Mouse (Mus musculus) adrenal gland, postnatal 36 days (tissue): Measurements from ENCODE around the gene Npas2. TPM values are rescaled to one million over a fixed set of nuclear protein-coding genes. Genes with fewer than 3 reads are reported as not detected.
A peak's percentile ranks its signal among the peaks of the same experiment; 100 is the strongest.

Experiments used
- DNase-seq, 2 experiments: peaks; one replicate each; pipeline ENCODE4 v3.0.0; 2021; ENCODE audit warnings: mixed read lengths in 1 of 2
- total RNA-seq, 2 experiments: library from RNA; stranded (reverse); gene quantifications; 2 replicates each; pipeline ENCODE4 v1.2.3; 2021

Gene Npas2
- total RNA-seq, 2 experiments from 2014 or later: 1.2 to 5.0 TPM

GRCm38 (mm10) chr1:39335561-39336196 lies 142.1 kb downstream of the Npas2 start:
- DNase-seq: no peak

GRCm38 (mm10) chr1:39336788-39337187 lies 143.3 kb downstream of the Npas2 start:
- no peak for DNase-seq

- no peak for DNase-seq
Observed at GRCm38 (mm10) chr1:39338831-39339230, 145.3 kb downstream of the Npas2 start.

GRCm38 (mm10) chr1:39339455-39339854 lies 145.9 kb downstream of the Npas2 start:
- DNase-seq: no peak

DNA sequence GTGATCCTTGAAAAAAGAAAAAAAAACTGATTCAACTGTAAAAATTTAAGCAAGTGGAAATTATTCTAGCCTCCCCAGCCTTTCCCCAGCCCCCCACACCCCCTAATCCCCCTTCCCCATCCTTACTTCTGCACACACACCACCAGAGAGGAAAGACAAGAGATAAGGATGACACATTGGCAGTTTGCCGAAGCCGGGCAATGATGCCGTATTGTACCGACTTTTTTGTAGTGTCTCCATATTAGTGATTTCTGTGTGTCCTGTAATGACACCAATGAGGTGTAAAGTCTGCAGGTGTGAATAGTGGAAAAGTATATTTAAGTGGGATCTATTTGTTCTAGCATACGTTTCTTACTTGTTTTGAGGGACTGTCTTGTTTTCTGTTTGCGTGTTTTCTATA lies 146.6 kb downstream of the Npas2 start:
- peak in 1 of 2 experiments; percentile 34 for DNase-seq

DNA sequence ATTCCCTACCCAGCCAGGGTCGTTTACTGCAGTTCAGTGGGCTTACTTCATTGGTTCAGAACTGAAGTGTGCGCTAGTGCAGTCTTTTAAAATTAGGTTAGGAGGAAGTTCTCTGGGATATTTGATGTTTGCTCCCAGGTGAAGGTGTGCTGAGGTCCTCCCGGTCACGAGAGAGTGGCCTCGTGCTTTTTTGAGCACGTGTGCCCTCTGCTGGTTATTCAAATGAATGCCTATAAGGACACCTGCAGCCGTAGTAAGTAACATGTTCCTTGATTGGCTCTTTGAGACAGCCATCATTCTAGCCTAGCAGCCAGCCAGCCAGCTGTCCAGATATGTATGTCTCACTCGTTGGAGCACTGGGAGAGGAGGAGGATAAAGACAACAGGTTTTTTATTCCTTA lies 147.1 kb downstream of the Npas2 start:
- DNase-seq: peak; percentile 49 to 59

DNA sequence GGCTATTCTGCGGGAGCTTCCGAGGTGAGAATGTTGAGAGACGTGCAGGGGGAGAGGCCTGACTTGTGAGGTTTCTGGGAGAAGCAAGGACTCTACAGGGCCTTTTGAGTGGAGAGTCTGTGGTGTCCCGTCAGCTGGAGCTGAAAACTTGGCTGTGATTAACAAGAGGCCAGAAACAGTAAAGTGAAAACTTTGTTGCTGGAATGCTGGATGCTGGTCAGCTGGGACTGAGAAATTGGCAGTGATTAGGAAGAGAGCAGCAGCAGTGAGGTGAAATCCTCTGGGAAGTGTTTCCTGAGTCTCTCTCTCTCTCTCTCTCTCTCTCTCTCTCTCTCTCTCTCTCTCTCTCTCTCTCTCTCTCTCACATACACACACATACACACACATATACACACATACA lies 148.3 kb downstream of the Npas2 start:
- DNase-seq: no peak

DNA sequence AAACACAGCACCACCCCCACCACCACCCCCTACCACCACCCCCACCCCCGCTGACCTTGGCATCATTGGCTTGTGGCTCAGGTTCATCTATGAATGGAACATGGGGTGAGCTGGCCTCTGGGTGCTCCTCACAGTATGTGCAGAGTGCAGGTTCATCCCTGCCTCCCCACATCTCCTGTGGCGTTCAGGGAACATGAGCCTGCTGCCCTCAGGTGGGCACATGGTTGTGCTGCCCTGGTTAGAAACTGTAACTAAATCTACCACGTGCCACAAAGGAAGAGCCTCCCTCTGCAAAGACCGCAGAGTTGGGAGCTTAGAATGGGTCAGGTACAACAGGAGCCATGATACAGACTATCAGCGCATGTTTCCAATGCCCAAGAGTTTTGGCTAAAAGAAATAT lies 149.7 kb downstream of the Npas2 start:
- DNase-seq: no peak

DNA sequence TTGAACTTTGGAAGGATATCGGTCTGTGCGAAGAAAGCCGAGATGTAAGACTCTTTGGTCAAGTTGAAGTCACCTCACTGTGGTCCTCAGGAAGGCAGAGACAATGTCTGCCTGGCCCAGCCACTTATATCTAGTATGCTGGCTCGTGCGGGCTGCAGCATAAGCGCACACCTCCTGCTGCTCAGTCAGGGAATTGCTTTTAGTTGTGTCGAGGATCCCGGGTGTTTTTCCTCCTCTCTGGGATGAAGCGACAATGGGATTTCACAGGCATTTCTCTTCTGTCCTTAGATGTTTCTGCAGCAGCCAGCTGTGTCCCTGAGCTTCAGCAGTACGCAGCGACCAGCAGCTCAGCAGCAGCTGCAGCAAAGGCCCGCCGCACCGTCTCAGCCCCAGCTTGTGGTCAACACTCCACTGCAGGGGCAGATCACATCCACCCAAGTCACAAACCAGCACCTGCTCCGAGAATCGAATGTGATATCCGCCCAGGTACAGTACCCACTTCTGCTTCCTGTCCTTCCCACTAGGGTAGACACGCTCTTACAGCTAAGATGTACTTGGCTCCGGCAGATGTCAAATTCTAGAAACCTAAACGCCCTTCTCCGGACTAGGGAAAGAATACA lies 151.6 kb downstream of the Npas2 start:
- DNase-seq: no peak

DNA sequence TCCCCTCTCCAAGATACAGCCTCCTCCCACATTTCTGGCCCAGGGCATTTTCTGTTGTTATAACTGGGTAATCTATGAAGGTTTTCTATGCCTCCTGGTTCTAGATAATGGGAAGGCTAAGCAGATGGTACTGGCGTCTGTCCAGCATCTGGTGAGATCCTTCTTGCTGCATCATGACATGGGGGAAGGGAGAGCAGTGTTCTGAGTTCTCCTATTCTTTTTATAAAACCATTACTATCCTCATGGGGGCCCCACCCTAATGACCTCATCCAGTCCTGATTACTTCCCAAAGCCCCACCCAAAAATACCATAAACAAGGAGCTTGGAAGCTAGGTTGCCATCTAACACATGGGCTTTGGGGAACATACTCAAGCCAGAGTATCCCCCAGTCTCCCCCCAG lies 155.5 kb downstream of the Npas2 start:
- no peak for DNase-seq

GRCm38 (mm10) chr1:39349427-39349826 lies 155.9 kb downstream of the Npas2 start:
- no peak for DNase-seq

- DNase-seq: no peak
Observed at GRCm38 (mm10) chr1:39361754-39362514, 168.4 kb downstream of the Npas2 start.

GRCm38 (mm10) chr1:39362515-39362893 lies 169.0 kb downstream of the Npas2 start:
- DNase-seq: no peak

GRCm38 (mm10) chr1:39365562-39365961 lies 172.0 kb downstream of the Npas2 start:
- DNase-seq: no peak

- peak in 1 of 2 experiments; percentile 27 for DNase-seq
Observed at GRCm38 (mm10) chr1:39367045-39367444, 173.5 kb downstream of the Npas2 start.

DNA sequence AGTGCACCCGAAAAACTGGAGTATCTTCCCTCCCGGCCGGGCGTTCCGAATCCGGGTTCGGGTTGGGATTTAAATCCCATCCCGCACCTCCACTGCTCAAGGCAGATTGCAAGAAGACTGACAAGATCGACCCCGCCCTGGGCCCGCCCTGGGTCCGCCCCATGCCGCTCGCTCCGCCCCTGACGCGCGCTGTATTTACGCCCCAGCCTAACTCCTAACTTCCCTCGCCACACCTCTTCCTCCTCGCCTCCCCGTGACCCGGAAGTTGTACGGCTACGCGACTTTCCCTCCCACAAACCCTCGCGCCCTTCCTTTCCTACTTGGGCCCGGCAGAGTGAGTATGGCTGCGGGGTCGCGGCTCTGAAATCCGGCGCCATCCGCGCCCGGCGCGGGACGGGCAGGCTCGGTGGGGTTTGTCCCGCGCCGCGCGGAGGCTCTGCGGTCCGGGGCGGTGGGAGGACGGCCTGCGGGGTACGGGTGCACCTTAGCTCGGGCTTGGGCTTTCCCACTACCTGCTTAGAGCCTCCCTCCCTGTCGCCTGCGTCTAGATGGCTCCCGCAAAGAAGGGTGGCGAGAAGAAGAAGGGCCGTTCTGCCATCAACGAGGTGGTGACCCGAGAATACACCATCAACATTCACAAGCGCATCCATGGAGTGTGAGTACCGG lies 174.2 kb downstream of the Npas2 start, which contains the start of gene Rpl31:
Rpl31 (plus strand) TSS at position 242 of the 666 bp plus-strand sequence.
- DNase-seq: peak; percentile 99

DNA sequence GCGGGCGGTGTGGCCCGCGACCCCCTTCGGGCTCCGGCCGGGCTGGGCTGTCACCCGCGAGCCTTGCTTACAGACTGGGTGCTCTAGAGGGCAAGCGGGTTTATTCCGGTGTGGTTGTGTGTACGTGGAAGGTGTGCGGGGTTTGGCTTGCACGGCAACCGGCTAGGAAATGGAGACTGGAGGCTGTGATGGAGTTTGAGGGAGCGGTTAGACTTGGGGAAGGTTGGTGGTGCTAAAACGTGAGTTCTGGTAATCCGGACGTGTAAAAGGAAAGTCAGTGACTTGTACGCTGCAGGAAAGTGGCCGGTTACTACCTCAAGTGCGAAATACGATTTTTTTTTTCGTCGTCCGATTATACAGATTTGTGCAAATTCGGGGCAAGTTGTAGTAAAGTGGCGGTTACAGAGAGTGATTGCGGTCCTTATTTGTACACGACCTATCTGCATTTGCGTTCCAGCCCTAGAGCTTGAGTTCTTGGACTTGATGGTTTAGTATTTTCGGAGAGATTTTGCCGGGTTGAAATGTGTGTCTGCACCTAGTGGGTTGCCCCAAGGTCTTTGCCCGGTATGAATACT lies 174.8 kb downstream of the Npas2 start:
- peak; percentile 20 to 40 for DNase-seq

DNA sequence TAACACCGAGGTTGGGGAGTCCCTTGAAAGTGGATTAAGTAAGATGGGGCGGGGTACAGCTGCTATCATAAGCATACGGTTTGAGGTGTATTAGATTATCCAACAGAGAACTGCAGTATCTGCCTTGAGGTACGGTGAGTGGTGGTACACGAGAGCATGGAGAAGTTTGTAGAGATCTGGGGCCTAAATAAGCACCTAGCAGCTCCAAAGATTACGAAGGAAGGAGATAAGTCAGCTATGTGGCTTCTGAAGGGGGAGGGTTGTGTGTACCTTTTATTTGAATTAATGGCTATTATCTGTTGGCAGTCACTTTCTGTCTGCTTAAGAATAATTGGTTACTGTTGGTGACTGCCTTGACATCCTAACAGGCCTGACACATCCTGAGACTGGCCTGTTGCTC lies 176.9 kb downstream of the Npas2 start:
- no peak for DNase-seq

- DNase-seq: no peak
Observed at GRCm38 (mm10) chr1:39372220-39372843, 178.8 kb downstream of the Npas2 start.

GRCm38 (mm10) chr1:39373378-39373777 lies 179.8 kb downstream of the Npas2 start:
- DNase-seq: no peak

DNA sequence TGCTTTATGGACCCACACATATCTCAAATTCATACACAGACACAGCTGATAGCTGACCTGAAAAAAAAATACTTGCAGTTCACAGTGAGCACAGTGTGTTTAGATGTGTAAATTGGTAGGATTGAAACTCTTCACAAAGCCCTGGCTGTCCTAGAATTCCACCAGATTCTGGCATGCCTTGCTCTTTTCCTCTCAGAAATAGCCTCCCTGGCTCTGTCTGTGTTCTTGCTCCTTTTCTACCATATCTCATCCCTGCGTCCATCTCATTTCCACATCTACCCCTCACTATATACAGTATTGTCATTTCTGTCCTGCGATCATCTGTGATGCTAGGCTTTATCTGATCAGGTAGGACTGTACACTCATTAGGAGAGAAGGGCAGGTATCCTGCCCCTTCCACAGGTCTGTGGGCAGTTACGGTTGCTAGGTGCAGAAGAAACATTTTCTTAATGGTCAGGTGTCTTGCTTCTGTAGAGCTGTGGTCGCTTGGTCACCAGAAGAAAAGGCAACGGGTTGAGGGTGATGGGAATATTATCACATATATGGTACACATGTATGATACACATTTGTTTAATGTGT lies 180.8 kb downstream of the Npas2 start:
- DNase-seq: no peak

- DNase-seq: no peak
Observed at GRCm38 (mm10) chr1:39376121-39376520, 182.6 kb downstream of the Npas2 start.
